Mouse (Mus musculus) lung, embryonic 14.5 days (tissue): Measurements from ENCODE around the gene Chga. TPM values are rescaled to one million over a fixed set of nuclear protein-coding genes. Genes with fewer than 3 reads are reported as not detected.

Experiments used
- ATAC-seq: fragments of 200-750 bp; cut with Nextera tagmentation; 2 replicates; pipeline ENCODE4 v1.8.0; 2017; ENCODE audit warnings: mild to moderate bottlenecking, moderate TSS enrichment, moderate library complexity; ENCODE audit not compliant: insufficient read depth
- DNase-seq: peaks from one replicate; pipeline ENCODE4 v3.0.0-alpha.2; 2015
- H3K27ac ChIP-seq: fragments of 300-500 bp; sonication (generic); 2 replicates; pipeline ENCODE4 v1.5.1; 2014; ENCODE audit warnings: low read depth, mild to moderate bottlenecking, moderate library complexity
- H3K27me3 ChIP-seq: fragments of 300-500 bp; sonication (generic); 2 replicates; pipeline ENCODE4 v1.6.1; 2014; ENCODE audit warnings: low read length, control low read depth; ENCODE audit not compliant: insufficient read depth
- H3K36me3 ChIP-seq: fragments of 300-500 bp; sonication (generic); 2 replicates; pipeline ENCODE4 v1.6.1; 2014; ENCODE audit warnings: control low read depth; ENCODE audit not compliant: insufficient read depth
- H3K4me1 ChIP-seq: fragments of 300-500 bp; sonication (generic); 2 replicates; pipeline ENCODE4 v1.6.1; 2014; ENCODE audit warnings: antibody characterized with exemption, control low read depth; ENCODE audit not compliant: insufficient read depth
- H3K4me2 ChIP-seq: fragments of 300-500 bp; sonication (generic); 2 replicates; pipeline ENCODE4 v1.6.1; 2014; ENCODE audit warnings: mild to moderate bottlenecking
- H3K4me3 ChIP-seq: fragments of 300-500 bp; sonication (generic); 2 replicates; pipeline ENCODE4 v1.5.1; 2014; ENCODE audit warnings: low read depth, low read length
- H3K9ac ChIP-seq: fragments of 300-500 bp; sonication (generic); 2 replicates; pipeline ENCODE4 v1.6.1; 2014
- H3K9me3 ChIP-seq: fragments of 300-500 bp; sonication (generic); 2 replicates; pipeline ENCODE4 v1.6.1; 2016; ENCODE audit warnings: low read depth, low read length, control low read depth
- CTCF ChIP-seq: IDR thresholded peaks from 2 replicates; pipeline ENCODE4 v1.5.1; 2016; ENCODE audit warnings: antibody characterized with exemption, low read depth
- WGBS: fragments of 180-500 bp; shearing (Covaris S2); extraction: QIAGEN DNeasy Blood & Tissue Kit; methylation state at CpG from one replicate; pipeline ENCODE4 v1.1.7; 2014; 5-methylcytosine and 5-hydroxymethylcytosine counted together
- polyA plus RNA-seq: library from polyadenylated mRNA; unstranded; fragments of >200 nt; fragmentation: Nextera tagmentation; extraction: Ambion mirVana; gene quantifications from 2 replicates; pipeline ENCODE4 v1.2.1, GENCODE M21; 2014

The Chga gene
- polyA plus RNA-seq, 1 experiment from 2014 or later, result 0.43 TPM

DNA sequence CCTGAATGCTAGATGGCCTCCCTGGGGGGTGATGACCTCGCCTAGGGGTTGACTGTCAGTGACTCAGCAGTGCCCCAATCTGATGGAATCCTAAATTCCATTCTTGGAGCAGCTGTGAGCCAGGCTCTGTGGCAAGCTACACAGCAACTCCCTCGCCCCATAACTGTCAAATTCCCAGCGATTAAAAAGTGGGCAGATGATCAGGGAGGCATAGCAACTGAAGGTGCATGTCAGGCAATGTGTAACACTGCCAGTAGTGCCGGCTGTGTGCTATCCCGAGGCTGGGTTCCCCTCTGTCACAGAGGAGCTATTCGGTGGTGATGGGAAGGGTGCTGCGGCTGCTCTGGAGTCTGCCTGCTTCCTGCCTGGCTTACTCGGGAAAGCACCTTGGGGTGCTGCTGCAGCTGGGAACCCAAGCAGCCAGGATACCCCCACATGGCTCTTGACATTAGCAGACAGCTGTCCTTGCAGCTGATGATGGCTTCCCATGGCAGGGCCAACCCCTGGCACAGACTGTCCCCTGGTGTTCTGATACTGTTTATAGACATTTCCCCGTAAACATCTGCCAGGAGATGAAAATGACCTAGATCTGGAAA, 31.6 kb downstream of the Chga start:
- no peaks in the 10 kb centered on the region for H3K9me3 ChIP-seq
- no peak overlapping the region for H3K9ac ChIP-seq
- no peak for TF ChIP-seq CTCF
- DNase-seq, result no peak
- H3K36me3 ChIP-seq, result no peaks in the 10 kb centered on the region
- WGBS, result 68% methylated on average over 9 of the region's 9 CpGs
- H3K4me2 ChIP-seq, result no peak overlapping the region
- no peaks in the 10 kb centered on the region for H3K27me3 ChIP-seq
- ATAC-seq, result no peak
- H3K27ac ChIP-seq, result no peak overlapping the region
- no peak overlapping the region for H3K4me3 ChIP-seq
- no peaks in the 10 kb centered on the region for H3K4me1 ChIP-seq

DNA sequence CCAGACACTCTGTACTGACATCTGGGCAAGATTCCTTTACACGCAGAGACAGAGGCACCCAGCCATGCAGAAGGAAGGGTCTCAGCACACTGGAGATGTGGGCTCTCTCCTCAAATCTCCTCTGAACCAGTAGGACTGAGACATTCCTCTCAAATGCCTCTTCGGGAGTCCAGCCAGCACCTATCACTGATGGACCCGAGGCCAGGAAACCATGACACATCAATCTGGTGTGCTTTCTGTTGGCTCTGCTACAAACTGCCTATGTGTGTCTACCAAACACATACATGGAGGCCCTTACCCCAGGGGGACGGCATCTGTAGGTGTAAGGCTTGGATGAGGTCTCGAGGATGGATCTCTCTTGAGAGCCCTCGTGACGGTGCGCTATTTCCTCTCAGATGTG, 32.3 kb downstream of the Chga start:
- Histone ChIP-seq H3K4me1 (no peaks in the 10 kb centered on the region), H3K36me3 (no peaks in the 10 kb centered on the region), H3K27me3 (no peaks in the 10 kb centered on the region), H3K27ac (no peak overlapping the region), H3K4me3 (no peak overlapping the region), H3K9ac (no peak overlapping the region), H3K9me3 (no peaks in the 10 kb centered on the region), H3K4me2 (no peak overlapping the region)
- no peak for TF ChIP-seq CTCF
- ATAC-seq (no peak), DNase-seq (no peak)
- 79% methylated on average over 8 of the region's 8 CpGs for WGBS

GRCm38 (mm10) chr12:102590711-102591360, 36.1 kb downstream of the Chga start:
- no peak overlapping the region for H3K4me3 ChIP-seq
- 86% methylated on average over 17 of the region's 17 CpGs for WGBS
- H3K9ac ChIP-seq, result no peak overlapping the region
- H3K4me2 ChIP-seq, result no peak overlapping the region
- no peak overlapping the region for H3K27ac ChIP-seq
- no peak for ATAC-seq
- H3K4me1 ChIP-seq, result no peaks in the 10 kb centered on the region
- no peaks in the 10 kb centered on the region for H3K27me3 ChIP-seq
- TF ChIP-seq CTCF, result no peak
- DNase-seq, result no peak
- H3K9me3 ChIP-seq, result no peaks in the 10 kb centered on the region
- no peaks in the 10 kb centered on the region for H3K36me3 ChIP-seq

DNA sequence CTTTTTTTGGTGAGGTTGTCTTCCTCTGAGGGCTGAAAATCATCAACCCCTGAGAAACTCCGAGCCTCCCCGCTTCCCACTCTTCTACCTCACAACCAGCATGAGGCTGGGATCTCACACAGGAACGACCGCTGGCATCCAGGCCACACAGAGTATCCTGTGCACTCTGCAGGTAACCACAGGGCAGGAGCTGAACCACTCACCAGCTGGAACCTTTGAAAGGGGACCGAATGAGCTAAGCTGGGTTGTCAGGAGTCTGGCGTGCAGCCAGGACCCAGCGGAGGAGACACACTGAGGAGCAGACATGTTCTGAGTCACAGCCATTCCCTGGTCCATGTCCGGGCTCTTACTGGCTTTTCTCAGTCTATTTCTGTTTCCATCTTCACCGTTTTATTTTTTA, 38.9 kb downstream of the Chga start:
- no peak overlapping the region for H3K4me3 ChIP-seq
- no peak for TF ChIP-seq CTCF
- 46% methylated on average over 9 of the region's 9 CpGs for WGBS
- 0 out of 2 replicates have a peak overlapping the region, but pooled peaks have one; percentile 3 for H3K27ac ChIP-seq
- ATAC-seq (peak; percentile 56; the same call in 1 of the 2 replicates), DNase-seq (peak; percentile 58)
- no peaks in the 10 kb centered on the region for H3K27me3 ChIP-seq
- no peaks in the 10 kb centered on the region for H3K4me1 ChIP-seq
- no peak overlapping the region for H3K9ac ChIP-seq
- H3K9me3 ChIP-seq, result no peaks in the 10 kb centered on the region
- H3K36me3 ChIP-seq, result no peaks in the 10 kb centered on the region
- H3K4me2 ChIP-seq, result no peak overlapping the region

DNA sequence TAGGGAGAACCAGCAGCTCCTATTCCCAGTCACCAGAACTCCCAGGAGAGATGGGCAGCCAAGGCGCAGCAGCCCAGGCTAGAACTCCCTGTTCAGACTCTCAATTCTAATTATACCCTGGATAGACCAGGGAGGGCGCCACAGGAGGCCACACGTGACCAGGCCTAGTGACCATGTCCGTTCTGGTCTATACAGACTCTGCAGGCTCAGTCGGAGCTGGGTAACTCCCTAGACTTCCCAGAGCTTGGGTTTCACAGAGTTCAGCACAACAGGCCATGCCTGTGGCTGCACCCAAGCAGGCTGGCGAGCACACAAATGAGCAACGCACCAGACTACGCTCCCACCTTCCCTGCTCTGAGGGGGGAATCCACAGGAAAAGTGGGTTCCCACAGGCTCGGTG, 39.9 kb downstream of the Chga start:
- no peak for DNase-seq
- no peak overlapping the region for H3K4me2 ChIP-seq
- no peak for TF ChIP-seq CTCF
- WGBS, result 74% methylated on average over 9 of the region's 9 CpGs
- H3K36me3 ChIP-seq, result no peaks in the 10 kb centered on the region
- ATAC-seq, result no peak
- no peak overlapping the region for H3K4me3 ChIP-seq
- no peak overlapping the region for H3K27ac ChIP-seq
- no peaks in the 10 kb centered on the region for H3K27me3 ChIP-seq
- no peak overlapping the region for H3K9ac ChIP-seq
- H3K4me1 ChIP-seq, result 0 out of 2 replicates have a peak, but pooled peaks cover 1% of the 10 kb centered on the region
- H3K9me3 ChIP-seq, result no peaks in the 10 kb centered on the region

DNA sequence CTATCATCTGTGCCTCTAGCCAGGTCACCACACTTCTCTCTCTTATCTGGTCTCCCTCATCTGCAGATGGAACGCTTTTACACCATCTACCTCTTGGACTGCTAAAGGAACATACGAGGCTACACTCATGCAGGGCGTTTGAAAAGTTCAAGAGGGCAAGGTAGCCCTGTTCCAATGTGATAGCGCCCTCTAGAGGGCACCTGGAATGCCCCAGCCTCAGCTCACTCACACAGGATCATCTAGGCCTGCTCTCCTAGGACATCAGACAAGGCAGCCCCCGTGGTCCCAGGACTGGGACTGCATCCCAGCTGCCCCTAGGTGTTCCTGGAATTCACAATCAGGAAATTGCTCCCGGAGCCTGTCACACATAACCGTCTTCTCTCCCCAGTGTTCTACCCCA, 41.6 kb downstream of the Chga start:
- 66% methylated on average over 7 of the region's 7 CpGs for WGBS
- Histone ChIP-seq H3K4me3 (no peak overlapping the region), H3K27me3 (no peaks in the 10 kb centered on the region), H3K4me1 (0 out of 2 replicates have a peak, but pooled peaks cover 4% of the 10 kb centered on the region), H3K4me2 (no peak overlapping the region), H3K9ac (no peak overlapping the region), H3K9me3 (no peaks in the 10 kb centered on the region), H3K27ac (no peak overlapping the region), H3K36me3 (no peaks in the 10 kb centered on the region)
- ATAC-seq (no peak), DNase-seq (no peak)
- TF ChIP-seq CTCF, result peak; percentile 28; the same call in 1 of the 2 replicates

DNA sequence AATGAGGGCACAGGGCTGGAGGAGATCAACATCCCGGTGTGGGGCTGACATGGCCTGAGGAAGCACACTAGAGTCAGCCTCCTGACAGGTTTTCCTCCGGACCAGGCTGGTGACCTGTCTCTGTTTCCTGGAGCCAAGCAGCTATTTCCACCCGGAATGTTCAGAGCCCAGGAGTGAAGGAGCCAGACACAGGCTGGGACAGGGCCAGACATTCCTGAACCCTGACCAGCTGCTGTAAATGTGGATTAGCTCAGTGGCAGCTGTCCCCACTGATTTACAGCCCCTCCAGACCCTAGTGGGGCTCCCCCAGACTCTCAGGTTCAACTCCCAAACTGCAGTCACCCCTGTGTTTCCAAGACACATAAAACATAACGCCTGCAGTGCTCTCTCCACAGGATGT, 42.7 kb downstream of the Chga start:
- WGBS, result 45% methylated on average over 4 of the region's 4 CpGs
- H3K9ac ChIP-seq, result no peak overlapping the region
- DNase-seq, result peak; percentile 34

More for the DNA sequence above, 42.7 kb downstream of the Chga start:
- Histone ChIP-seq H3K27ac (peak overlapping the region; percentile 46; the same call in 1 of the 2 replicates), H3K9me3 (no peaks in the 10 kb centered on the region), H3K4me3 (no peak overlapping the region), H3K27me3 (no peaks in the 10 kb centered on the region), H3K4me2 (no peak overlapping the region), H3K4me1 (0 out of 2 replicates have a peak, but pooled peaks cover 4% of the 10 kb centered on the region), H3K36me3 (no peaks in the 10 kb centered on the region)
- 0 out of 2 replicates have a peak, but pooled peaks have one; percentile 46 for ATAC-seq
- TF ChIP-seq CTCF, result no peak
